ENCODE assay signal across 21 mouse cellular contexts in genomic region chr9:120677216-120677615, GRCm38 (mm10).
DNase-seq lines count a peak whose midpoint lies in the region; ATAC-seq and TF ChIP-seq lines count a peak whose summit lies in the region.
"Had no signal": no experiment of that assay in that cellular context is flagged by ENCODE, and none has a peak within 500 bp of the region (broad histone marks: within the 10 kb centered on the region; RNA-seq: fewer than 3 reads in every experiment).

No protein-coding gene starts in this region.

- no peaks in the 10 kb centered on the region for H3K9me3 ChIP-seq in forebrain, embryonic 14.5 days (replicated peaks; ENCODE audit: control insufficient read depth, low read length)
- no peaks in the 10 kb centered on the region for H3K9me3 ChIP-seq in forebrain, postnatal 0 days (ENCODE audit: low read length)
- no peaks in the 10 kb centered on the region for H3K9me3 ChIP-seq in midbrain, embryonic 10.5 days (replicated peaks)
- H3K9me3 ChIP-seq in midbrain, embryonic 15.5 days, result no peaks in the 10 kb centered on the region
- H3K9me3 ChIP-seq in limb, embryonic 10.5 days (replicated peaks), result no peaks in the 10 kb centered on the region
- H3K9me3 ChIP-seq: embryonic facial prominence, embryonic 15.5 days; heart, embryonic 15.5 days; hindbrain, embryonic 13.5 days; megakaryocyte, embryonic 14.5 days; neural tube, embryonic 12.5 days had no signal

- WGBS in forebrain, embryonic 14.5 days, result 58% methylated on average over 5 of the region's 5 CpGs
- 49% methylated on average over 5 of the region's 5 CpGs for WGBS in forebrain, postnatal 0 days
- 86% methylated on average over 5 of the region's 5 CpGs for WGBS in midbrain, embryonic 10.5 days
- 41% methylated on average over 5 of the region's 5 CpGs for WGBS in midbrain, embryonic 15.5 days
- WGBS in limb, embryonic 10.5 days, result 79% methylated on average over 5 of the region's 5 CpGs

- no peak overlapping the region for H3K4me2 ChIP-seq in forebrain, embryonic 14.5 days (ENCODE audit: low read length)
- H3K4me2 ChIP-seq in forebrain, postnatal 0 days (ENCODE audit: low read depth), result no peak overlapping the region
- H3K4me2 ChIP-seq in midbrain, embryonic 15.5 days, result no peak overlapping the region
- H3K4me2 ChIP-seq: embryonic facial prominence, embryonic 15.5 days; heart, embryonic 15.5 days; hindbrain, embryonic 13.5 days; lung, embryonic 14.5 days; neural tube, embryonic 12.5 days had no signal

- H3K36me3 ChIP-seq in forebrain, embryonic 14.5 days (ENCODE audit: control insufficient read depth, insufficient read depth, low read length), result no peaks in the 10 kb centered on the region
- H3K36me3 ChIP-seq in forebrain, postnatal 0 days (ENCODE audit: insufficient read depth), result no peaks in the 10 kb centered on the region
- H3K36me3 ChIP-seq in midbrain, embryonic 10.5 days, result no peaks in the 10 kb centered on the region
- H3K36me3 ChIP-seq in midbrain, embryonic 15.5 days (replicated peaks), result no peaks in the 10 kb centered on the region
- no peaks in the 10 kb centered on the region for H3K36me3 ChIP-seq in limb, embryonic 10.5 days
- H3K36me3 ChIP-seq: embryonic facial prominence, embryonic 15.5 days; heart, embryonic 15.5 days; hindbrain, embryonic 13.5 days; neural tube, embryonic 12.5 days had no signal

- no peaks in the 10 kb centered on the region for H3K27me3 ChIP-seq in forebrain, embryonic 14.5 days (replicated peaks; ENCODE audit: control insufficient read depth, insufficient read depth, low read length)
- H3K27me3 ChIP-seq in forebrain, postnatal 0 days (ENCODE audit: insufficient read depth, low read length), result no peaks in the 10 kb centered on the region
- H3K27me3 ChIP-seq in midbrain, embryonic 10.5 days (ENCODE audit: low read depth, poor library complexity, severe bottlenecking), result peaks cover 34% of the 10 kb centered on the region
- no peaks in the 10 kb centered on the region for H3K27me3 ChIP-seq in midbrain, embryonic 15.5 days (replicated peaks)
- peaks cover 29% of the 10 kb centered on the region for H3K27me3 ChIP-seq in limb, embryonic 10.5 days (ENCODE audit: low read depth, poor library complexity, severe bottlenecking)
- H3K27me3 ChIP-seq: Patski had no signal

- no peak overlapping the region for H3K27ac ChIP-seq in forebrain, embryonic 14.5 days (ENCODE audit: low read depth, low read length)
- H3K27ac ChIP-seq in forebrain, postnatal 0 days (ENCODE audit: low read depth, low read length), result no peak overlapping the region
- 0 out of 2 replicates have a peak overlapping the region, but pooled peaks have one; percentile 2 for H3K27ac ChIP-seq in midbrain, embryonic 10.5 days (replicated peaks)
- no peak overlapping the region for H3K27ac ChIP-seq in midbrain, embryonic 15.5 days
- H3K27ac ChIP-seq in brown adipose tissue, adult 24 weeks (replicated peaks; ENCODE audit: low read depth, low read length), result 0 out of 2 replicates have a peak overlapping the region, but pooled peaks have one; percentile 16
- H3K27ac ChIP-seq in limb, embryonic 10.5 days, result peak overlapping the region; percentile 36; the same call in 1 of the 2 replicates
- H3K27ac ChIP-seq: embryonic facial prominence, embryonic 15.5 days; heart, embryonic 15.5 days; hindbrain, embryonic 13.5 days; liver, embryonic 14.5 days; neural tube, embryonic 12.5 days had no signal

- TF ChIP-seq CTCF in forebrain, postnatal 0 days (IDR thresholded peaks at IDR 0.05; ENCODE audit: low read depth), result no peak

- no peak overlapping the region for H3K9ac ChIP-seq in forebrain, embryonic 14.5 days (ENCODE audit: low read length)
- no peak overlapping the region for H3K9ac ChIP-seq in forebrain, postnatal 0 days
- H3K9ac ChIP-seq in midbrain, embryonic 15.5 days, result no peak overlapping the region
- H3K9ac ChIP-seq: embryonic facial prominence, embryonic 15.5 days; heart, embryonic 15.5 days; hindbrain, embryonic 13.5 days; liver, embryonic 14.5 days; lung, embryonic 14.5 days; neural tube, embryonic 12.5 days had no signal

- H3K4me3 ChIP-seq in forebrain, embryonic 14.5 days (ENCODE audit: low read depth, low read length), result no peak overlapping the region
- H3K4me3 ChIP-seq in forebrain, postnatal 0 days (ENCODE audit: low read depth, low read length), result no peak overlapping the region
- H3K4me3 ChIP-seq in midbrain, embryonic 10.5 days, result no peak overlapping the region
- H3K4me3 ChIP-seq in midbrain, embryonic 15.5 days, result no peak overlapping the region
- H3K4me3 ChIP-seq in brown adipose tissue, adult 24 weeks (ENCODE audit: insufficient read depth, low read depth, low read length), result no peak overlapping the region
- H3K4me3 ChIP-seq in limb, embryonic 10.5 days, result no peak overlapping the region
- H3K4me3 ChIP-seq: embryonic facial prominence, embryonic 15.5 days; heart, embryonic 15.5 days; hindbrain, embryonic 13.5 days; megakaryocyte, embryonic 14.5 days; neural tube, embryonic 12.5 days had no signal

- no peak for DNase-seq in forebrain, embryonic 14.5 days (ENCODE audit: low spot score)
- no peak for DNase-seq in forebrain, postnatal 0 days
- no peak for DNase-seq in midbrain, embryonic 10.5 days (ENCODE audit: low spot score)
- DNase-seq in limb, embryonic 10.5 days (ENCODE audit: low spot score), result no peak
- DNase-seq in adrenal gland, postnatal 36 days, result no peak
- DNase-seq: cerebellum, adult 18-20 months; cerebellum, postnatal 14 days; gastrocnemius, postnatal 14 days; heart, adult 18-20 months; heart, postnatal 36 days; lung, postnatal 36 days had no signal

- 0 out of 2 replicates have a peak, but pooled peaks have one; percentile 21 for ATAC-seq in forebrain, embryonic 14.5 days
- ATAC-seq in forebrain, postnatal 0 days, result no peak
- ATAC-seq in midbrain, embryonic 15.5 days (replicated peaks), result no peak
- ATAC-seq: Patski had no signal

- peaks cover 29% of the 10 kb centered on the region for H3K4me1 ChIP-seq in forebrain, embryonic 14.5 days (ENCODE audit: control insufficient read depth, insufficient read depth, low read length)
- H3K4me1 ChIP-seq in forebrain, postnatal 0 days (ENCODE audit: insufficient read depth), result peaks cover 12% of the 10 kb centered on the region
- H3K4me1 ChIP-seq in midbrain, embryonic 10.5 days, result peaks cover 70% of the 10 kb centered on the region
- peaks cover 49% of the 10 kb centered on the region for H3K4me1 ChIP-seq in midbrain, embryonic 15.5 days
- H3K4me1 ChIP-seq in brown adipose tissue, adult 24 weeks (ENCODE audit: control insufficient read depth, insufficient read depth, insufficient read length, low read length), result peaks cover 5% of the 10 kb centered on the region; the same call in 1 of the 2 replicates
- peaks cover 63% of the 10 kb centered on the region for H3K4me1 ChIP-seq in limb, embryonic 10.5 days
- H3K4me1 ChIP-seq: megakaryocyte, embryonic 14.5 days had no signal

Comparison
In these comparisons a context has a peak if more than half of its experiments do, and no peak if none do; other contexts are left out.
1. H3K27ac ChIP-seq: peak in midbrain, embryonic 10.5 days (single experiment), brown adipose tissue, adult 24 weeks (single experiment) and limb, embryonic 10.5 days (single experiment); none in forebrain, embryonic 14.5 days (single experiment), forebrain, postnatal 0 days (single experiment) and midbrain, embryonic 15.5 days (single experiment).